Mouse (Mus musculus): Measurements from ENCODE around the gene Whrn.

DNA sequence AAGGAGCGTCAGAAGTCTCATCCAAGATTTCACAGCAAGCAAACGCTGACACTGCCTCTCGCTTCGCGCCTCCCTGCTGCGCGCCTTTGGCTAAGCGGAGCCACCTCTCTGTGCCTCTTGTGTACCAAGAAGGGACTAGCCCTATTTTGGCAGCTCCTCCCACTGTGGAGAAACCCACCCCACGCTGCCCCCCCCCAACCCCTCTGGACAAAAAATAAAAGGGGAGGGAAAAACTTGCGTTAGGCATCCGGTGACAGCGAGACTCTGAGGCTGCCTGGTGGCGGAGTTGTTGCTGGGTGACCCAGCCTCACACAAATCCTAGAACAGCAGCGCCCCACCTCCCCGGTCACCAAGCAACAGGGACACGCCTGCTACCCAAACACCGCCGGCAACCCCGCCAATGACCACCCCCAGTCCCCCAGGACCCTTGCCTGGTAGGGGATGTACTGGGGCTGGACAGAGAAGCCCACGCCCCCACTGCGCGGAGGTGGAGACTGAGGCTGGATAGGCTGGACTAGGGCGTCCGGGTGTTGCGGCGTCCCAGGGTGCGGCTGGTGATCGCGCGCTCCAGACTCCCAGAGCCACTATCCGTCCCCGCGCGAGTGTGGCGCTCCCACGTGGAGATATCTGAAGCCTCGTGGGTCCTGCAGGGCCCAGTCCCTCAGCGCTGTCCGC, 85.7 kb downstream of the Whrn start:
- TF ChIP-seq CTCF (IDR thresholded peaks at IDR 0.05; ENCODE audit: extremely low read depth, insufficient read depth, insufficient read length, insufficient replicate concordance) (no peak), POLR2A (IDR thresholded peaks at IDR 0.05; ENCODE audit: low read depth, low read length) (no peak; the same call in 1 of the 2 replicates)

Data from spleen, adult 2 months (tissue).